Mouse (Mus musculus): ENCODE results near the gene Aplp2. TPM values are rescaled to one million over a fixed set of nuclear protein-coding genes. Genes with fewer than 3 reads are reported as not detected.

The Aplp2 gene
- polyA plus RNA-seq, 1 experiment from 2014 or later: 164 TPM

DNA sequence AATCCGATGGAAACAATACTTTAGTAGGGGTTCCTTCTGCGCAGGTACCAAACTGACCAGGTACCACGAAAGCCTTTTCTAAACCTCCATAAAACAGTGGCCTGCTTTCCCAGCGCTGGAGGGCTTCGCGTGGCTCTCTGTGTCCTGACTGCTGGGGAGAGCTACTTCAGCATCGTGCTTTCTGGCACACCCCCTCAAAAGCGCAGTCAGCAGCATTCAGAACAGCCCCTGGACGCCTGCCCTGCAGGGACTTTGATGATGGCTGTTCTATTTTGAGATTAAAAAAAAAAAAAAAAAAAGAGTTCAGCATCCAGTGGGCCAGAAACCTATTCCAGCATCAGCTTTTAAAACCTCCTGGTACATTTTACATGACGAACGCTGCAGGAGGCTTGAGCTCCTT is 14.2 kb upstream of the Aplp2 start:
- 79% methylated on average over 11 of the region's 11 CpGs for WGBS (ENCODE audit: insufficient replicate concordance)
- Histone ChIP-seq H3K9ac (no peak overlapping the region), H3K4me3 (replicated peaks) (no peak overlapping the region), H3K4me2 (no peak overlapping the region), H3K27ac (peak overlapping the region; percentile 63), H3K9me3 (replicated peaks) (no peaks in the 10 kb centered on the region), H3K27me3 (peaks cover 10% of the 10 kb centered on the region), H3K36me3 (no peaks in the 10 kb centered on the region), H3K4me1 (replicated peaks) (peaks cover 37% of the 10 kb centered on the region)
- no peak for ATAC-seq (ENCODE audit: low read depth)
- no peak for DNase-seq

DNA sequence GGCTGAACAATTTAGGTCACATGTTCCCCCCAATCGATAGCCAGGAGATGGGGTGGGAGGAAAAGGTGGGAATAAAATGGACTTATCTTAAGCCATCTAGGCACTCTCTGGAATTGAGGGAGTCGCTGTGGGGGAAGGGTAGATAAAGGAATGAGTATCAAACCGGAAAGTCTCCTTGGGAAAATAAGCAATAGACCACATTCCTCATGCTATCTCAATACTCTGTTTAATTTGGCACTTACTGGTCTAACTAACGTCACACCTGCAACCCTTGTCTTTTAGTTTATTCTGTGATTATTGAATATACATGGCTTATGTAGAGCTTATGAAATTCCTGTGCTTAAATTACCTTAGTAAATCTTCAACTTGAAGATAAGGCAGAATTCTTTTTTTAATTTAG is 11.9 kb upstream of the Aplp2 start:
- H3K4me2 ChIP-seq: no peak overlapping the region
- H3K9ac ChIP-seq: no peak overlapping the region
- DNase-seq: no peak
- no peak overlapping the region for H3K27ac ChIP-seq
- H3K36me3 ChIP-seq: no peaks in the 10 kb centered on the region
- no peak for ATAC-seq (ENCODE audit: low read depth)
- WGBS (ENCODE audit: insufficient replicate concordance): 59% methylated on average over 4 of the region's 4 CpGs
- peaks cover 34% of the 10 kb centered on the region for H3K4me1 ChIP-seq (replicated peaks)
- peaks cover 18% of the 10 kb centered on the region for H3K27me3 ChIP-seq
- H3K9me3 ChIP-seq (replicated peaks): no peaks in the 10 kb centered on the region
- no peak overlapping the region for H3K4me3 ChIP-seq (replicated peaks)

GRCm38 (mm10) chr9:31221170-31221569 is 9.6 kb upstream of the Aplp2 start:
- no peak for ATAC-seq (ENCODE audit: low read depth)
- Histone ChIP-seq H3K36me3 (no peaks in the 10 kb centered on the region), H3K9me3 (replicated peaks) (no peaks in the 10 kb centered on the region), H3K9ac (no peak overlapping the region), H3K4me1 (replicated peaks) (peaks cover 35% of the 10 kb centered on the region), H3K4me3 (replicated peaks) (no peak overlapping the region), H3K27ac (no peak overlapping the region), H3K27me3 (peaks cover 18% of the 10 kb centered on the region), H3K4me2 (no peak overlapping the region)
- WGBS (ENCODE audit: insufficient replicate concordance): 30% methylated on average over 10 of the region's 10 CpGs
- no peak for DNase-seq

GRCm38 (mm10) chr9:31217631-31218380 is 6.2 kb upstream of the Aplp2 start:
- Histone ChIP-seq H3K27me3 (peaks cover 18% of the 10 kb centered on the region), H3K36me3 (no peaks in the 10 kb centered on the region), H3K9ac (no peak overlapping the region), H3K4me2 (no peak overlapping the region), H3K4me3 (replicated peaks) (no peak overlapping the region), H3K4me1 (replicated peaks) (peaks cover 23% of the 10 kb centered on the region), H3K27ac (no peak overlapping the region), H3K9me3 (replicated peaks) (no peaks in the 10 kb centered on the region)
- DNase-seq: no peak
- WGBS (ENCODE audit: insufficient replicate concordance): 36% methylated on average over 7 of the region's 7 CpGs
- ATAC-seq (ENCODE audit: low read depth): peak; percentile 58; the same call in 1 of the 2 replicates

DNA sequence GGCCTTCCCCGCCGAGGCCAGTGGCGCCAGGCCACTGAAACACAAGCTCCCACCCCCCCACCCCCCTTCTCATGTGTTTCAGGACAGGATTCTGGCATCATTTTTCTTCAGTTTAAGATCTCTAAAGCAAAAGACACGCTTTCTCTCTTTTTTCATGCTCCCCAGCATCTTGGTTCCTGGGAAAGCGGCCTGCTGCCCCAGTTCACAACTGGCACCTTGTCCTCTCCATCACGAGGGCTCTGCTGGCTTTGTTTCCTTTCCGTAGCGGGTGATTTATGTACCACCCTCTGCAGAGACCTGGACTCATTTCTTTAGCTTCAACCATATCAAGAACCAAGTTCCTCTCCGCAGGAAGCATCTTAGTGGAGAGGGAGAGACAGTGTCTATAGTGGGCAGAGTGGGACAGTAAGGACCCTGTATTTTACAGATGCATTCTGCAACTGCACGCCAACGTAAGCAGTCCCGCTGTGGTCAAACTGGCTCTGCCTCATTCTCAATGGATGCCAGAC is 939 bp upstream of the Aplp2 start:
- DNase-seq (no peak), ATAC-seq (ENCODE audit: low read depth) (no peak)
- 59% methylated on average over 12 of the region's 12 CpGs for WGBS (ENCODE audit: insufficient replicate concordance)
- H3K36me3 ChIP-seq: no peaks in the 10 kb centered on the region
- peak overlapping the region; percentile 70 for H3K9ac ChIP-seq
- peak overlapping the region; percentile 99 for H3K4me3 ChIP-seq (replicated peaks)
- peak overlapping the region; percentile 45; the same call in 1 of the 2 replicates for H3K27ac ChIP-seq
- H3K27me3 ChIP-seq: no peaks in the 10 kb centered on the region
- peak overlapping the region; percentile 85 for H3K4me2 ChIP-seq
- H3K9me3 ChIP-seq (replicated peaks): no peaks in the 10 kb centered on the region
- H3K4me1 ChIP-seq (replicated peaks): peaks cover 44% of the 10 kb centered on the region

DNA sequence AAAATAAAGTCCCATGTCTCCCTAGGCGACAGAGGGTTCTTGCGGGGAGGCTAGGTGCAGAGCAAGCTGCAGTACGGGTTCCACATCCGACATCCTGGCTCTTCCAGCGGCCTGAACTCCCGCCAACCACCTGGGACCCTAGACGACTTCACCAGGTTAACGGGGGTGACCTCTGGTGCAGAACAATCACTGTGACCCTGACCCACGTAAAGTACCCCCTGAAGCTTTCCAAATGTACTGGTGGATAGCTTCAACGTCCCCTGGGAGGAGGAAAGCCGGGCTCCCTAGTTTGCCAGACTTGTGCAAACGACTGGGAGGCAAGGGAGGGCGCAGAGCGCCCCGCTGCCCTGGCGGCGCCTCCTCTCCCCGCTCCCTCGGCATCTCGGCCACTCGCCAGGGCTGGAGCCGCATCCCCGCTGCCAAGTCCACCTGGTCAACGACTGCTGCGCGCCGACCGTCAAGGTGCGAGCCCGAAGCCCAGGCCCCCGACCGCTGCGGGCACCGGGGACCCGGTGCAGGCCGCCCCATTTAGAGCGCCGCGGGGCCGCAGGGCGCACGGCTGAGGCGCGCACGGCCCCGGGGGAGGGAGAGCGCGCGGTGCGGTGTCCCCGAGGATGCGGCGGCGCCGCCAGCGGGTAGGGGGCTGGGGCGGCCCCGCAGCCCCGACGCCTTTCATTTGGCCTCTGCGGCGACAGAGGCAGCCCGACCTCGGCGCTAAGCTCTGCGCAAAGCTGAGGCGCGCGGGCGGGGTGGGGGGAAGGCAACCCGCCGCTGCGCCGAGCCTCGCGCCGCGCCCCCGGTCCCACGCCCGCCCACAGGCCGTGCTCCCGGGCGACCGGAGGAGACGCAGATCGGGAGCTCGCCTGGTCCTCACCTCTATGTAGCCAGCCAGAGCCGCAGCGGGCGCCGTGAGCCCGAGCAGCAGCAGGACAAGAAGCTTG is 596 bp downstream of the Aplp2 start:
- H3K9me3 ChIP-seq (replicated peaks): no peaks in the 10 kb centered on the region
- DNase-seq (peak; percentile 13), ATAC-seq (ENCODE audit: low read depth) (peak; percentile 67)
- H3K4me2 ChIP-seq: peak overlapping the region; percentile 85
- H3K36me3 ChIP-seq: no peaks in the 10 kb centered on the region
- H3K4me1 ChIP-seq (replicated peaks): peaks cover 52% of the 10 kb centered on the region
- H3K27me3 ChIP-seq: no peaks in the 10 kb centered on the region
- under 1% methylated on average over 73 of the region's 93 CpGs for WGBS (ENCODE audit: insufficient replicate concordance)
- peak overlapping the region; percentile 93 for H3K27ac ChIP-seq
- H3K4me3 ChIP-seq (replicated peaks): peak overlapping the region; percentile 99
- peak overlapping the region; percentile 98 for H3K9ac ChIP-seq

- H3K4me3 ChIP-seq (replicated peaks): peak overlapping the region; percentile 99
- no peaks in the 10 kb centered on the region for H3K9me3 ChIP-seq (replicated peaks)
- peak overlapping the region; percentile 98 for H3K9ac ChIP-seq
- DNase-seq (no peak), ATAC-seq (ENCODE audit: low read depth) (no peak)
- H3K36me3 ChIP-seq: no peaks in the 10 kb centered on the region
- peaks cover 58% of the 10 kb centered on the region for H3K4me1 ChIP-seq (replicated peaks)
- H3K27me3 ChIP-seq: no peaks in the 10 kb centered on the region
- H3K4me2 ChIP-seq: peak overlapping the region; percentile 85
- 7% methylated on average over 7 of the region's 7 CpGs for WGBS (ENCODE audit: insufficient replicate concordance)
- H3K27ac ChIP-seq: peak overlapping the region; percentile 93
Observed at GRCm38 (mm10) chr9:31210163-31210562, 1.5 kb downstream of the Aplp2 start.

- Histone ChIP-seq H3K36me3 (no peaks in the 10 kb centered on the region), H3K4me2 (peak overlapping the region; percentile 85), H3K9me3 (replicated peaks) (no peaks in the 10 kb centered on the region), H3K27ac (peak overlapping the region; percentile 29; the same call in 1 of the 2 replicates), H3K4me3 (replicated peaks) (peak overlapping the region; percentile 99), H3K27me3 (no peaks in the 10 kb centered on the region), H3K4me1 (replicated peaks) (peaks cover 64% of the 10 kb centered on the region), H3K9ac (peak overlapping the region; percentile 98)
- ATAC-seq (ENCODE audit: low read depth): no peak
- WGBS (ENCODE audit: insufficient replicate concordance): 89% methylated on average over 1 of the region's 1 CpGs
- no peak for DNase-seq
Observed at GRCm38 (mm10) chr9:31209502-31209901, 2.1 kb downstream of the Aplp2 start.

GRCm38 (mm10) chr9:31207732-31208131 is 3.9 kb downstream of the Aplp2 start:
- no peak for DNase-seq
- Histone ChIP-seq H3K27ac (0 out of 2 replicates have a peak overlapping the region, but pooled peaks have one; percentile 56), H3K36me3 (no peaks in the 10 kb centered on the region), H3K4me3 (replicated peaks) (no peak overlapping the region), H3K4me2 (no peak overlapping the region; the same call in 1 of the 2 replicates), H3K27me3 (no peaks in the 10 kb centered on the region), H3K4me1 (replicated peaks) (peaks cover 77% of the 10 kb centered on the region), H3K9ac (no peak overlapping the region), H3K9me3 (replicated peaks) (no peaks in the 10 kb centered on the region)
- no peak for ATAC-seq (ENCODE audit: low read depth)
- WGBS (ENCODE audit: insufficient replicate concordance): 84% methylated on average over 3 of the region's 3 CpGs

DNA sequence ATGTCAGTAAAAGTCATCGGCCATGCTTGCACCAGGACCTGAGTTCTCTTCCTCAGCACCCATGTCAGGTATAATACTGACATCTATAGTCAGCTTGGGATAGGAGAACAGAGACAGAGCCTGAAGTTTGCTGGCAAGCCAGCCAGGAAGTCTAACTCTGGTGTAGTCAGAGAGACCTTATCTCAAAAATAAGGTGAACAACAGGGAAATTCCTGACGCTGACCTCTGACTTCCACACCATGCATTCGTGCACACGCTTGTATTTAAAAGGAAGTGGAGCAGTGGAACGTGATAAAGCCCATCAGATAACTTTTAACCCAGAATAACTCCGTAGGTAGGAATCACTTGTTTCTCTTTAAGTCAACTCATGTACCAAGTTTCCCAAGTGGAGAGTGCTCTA is 6.9 kb downstream of the Aplp2 start:
- no peak for DNase-seq
- no peaks in the 10 kb centered on the region for H3K36me3 ChIP-seq
- H3K4me2 ChIP-seq: no peak overlapping the region
- no peak overlapping the region for H3K4me3 ChIP-seq (replicated peaks)
- H3K4me1 ChIP-seq (replicated peaks): peaks cover 70% of the 10 kb centered on the region
- peak; percentile 24; the same call in 1 of the 2 replicates for ATAC-seq (ENCODE audit: low read depth)
- H3K27me3 ChIP-seq: no peaks in the 10 kb centered on the region
- 17% methylated on average over 6 of the region's 6 CpGs for WGBS (ENCODE audit: insufficient replicate concordance)
- H3K9ac ChIP-seq: no peak overlapping the region
- H3K9me3 ChIP-seq (replicated peaks): no peaks in the 10 kb centered on the region
- peak overlapping the region; percentile 26 for H3K27ac ChIP-seq

- Histone ChIP-seq H3K27ac (no peak overlapping the region), H3K36me3 (no peaks in the 10 kb centered on the region), H3K9me3 (replicated peaks) (no peaks in the 10 kb centered on the region), H3K4me2 (no peak overlapping the region), H3K27me3 (no peaks in the 10 kb centered on the region), H3K9ac (no peak overlapping the region), H3K4me3 (replicated peaks) (no peak overlapping the region), H3K4me1 (replicated peaks) (peaks cover 60% of the 10 kb centered on the region)
- 81% methylated on average over 16 of the region's 16 CpGs for WGBS (ENCODE audit: insufficient replicate concordance)
- ATAC-seq (ENCODE audit: low read depth): no peak
- DNase-seq: no peak
Observed at GRCm38 (mm10) chr9:31203571-31204210, 7.9 kb downstream of the Aplp2 start.

Measured in liver, embryonic 13.5 days (tissue).